Comparison of ENCODE assay signal across 18 mouse cellular contexts in genomic region chr5:102373972-102374755, GRCm38 (mm10).
DNase-seq lines count a peak whose midpoint lies in the region; ATAC-seq and TF ChIP-seq lines count a peak whose summit lies in the region.
"Had no signal": no experiment of that assay in that cellular context is flagged by ENCODE, and none has a peak within 500 bp of the region (broad histone marks: within the 10 kb centered on the region; RNA-seq: fewer than 3 reads in every experiment).

No protein-coding gene starts in this region.

- no peaks in the 10 kb centered on the region for H3K27me3 ChIP-seq in forebrain, embryonic 12.5 days
- H3K27me3 ChIP-seq in forebrain, embryonic 16.5 days (replicated peaks; ENCODE audit: control insufficient read depth, insufficient read depth, low read length): no peaks in the 10 kb centered on the region
- H3K27me3 ChIP-seq in CH12.LX (replicated peaks): no peaks in the 10 kb centered on the region
- H3K27me3 ChIP-seq in forebrain, embryonic 14.5 days (replicated peaks; ENCODE audit: control insufficient read depth, insufficient read depth, low read length): no peaks in the 10 kb centered on the region
- no peaks in the 10 kb centered on the region for H3K27me3 ChIP-seq in limb, embryonic 14.5 days (ENCODE audit: control insufficient read depth, insufficient read depth, low read length)
- H3K27me3 ChIP-seq: embryonic facial prominence, embryonic 15.5 days; heart, embryonic 12.5 days; lung, embryonic 15.5 days; megakaryocyte, embryonic 14.5 days had no signal

- H3K36me3 ChIP-seq in forebrain, embryonic 12.5 days (replicated peaks): no peaks in the 10 kb centered on the region
- no peaks in the 10 kb centered on the region for H3K36me3 ChIP-seq in forebrain, embryonic 16.5 days (ENCODE audit: control insufficient read depth, insufficient read depth)
- H3K36me3 ChIP-seq in CH12.LX (replicated peaks in 1 of 2; ENCODE audit: control insufficient read depth in 1 of 2, insufficient read depth in 1 of 2, low read length in 1 of 2): no peaks in the 10 kb centered on the region
- no peaks in the 10 kb centered on the region for H3K36me3 ChIP-seq in forebrain, embryonic 14.5 days (ENCODE audit: control insufficient read depth, insufficient read depth, low read length)
- H3K36me3 ChIP-seq in limb, embryonic 14.5 days (ENCODE audit: control insufficient read depth, insufficient read depth, low read length): no peaks in the 10 kb centered on the region
- H3K36me3 ChIP-seq: embryonic facial prominence, embryonic 15.5 days; G1E; heart, embryonic 12.5 days; lung, embryonic 15.5 days had no signal

- no peak for TF ChIP-seq EP300 in CH12.LX (IDR thresholded peaks at IDR 0.05; ENCODE audit: low read length)

- no peak for TF ChIP-seq CTCF in CH12.LX (conservative IDR thresholded peaks at IDR 0.05 in 1 of 2, IDR thresholded peaks at IDR 0.05 in 1 of 2; ENCODE audit: low read depth in 2 of 2, low read length in 2 of 2)

- no peak for TF ChIP-seq POLR2A in CH12.LX (IDR thresholded peaks at IDR 0.05; ENCODE audit: low read depth, low read length)
- no peak for TF ChIP-seq POLR2A in limb, embryonic 14.5 days (IDR thresholded peaks at IDR 0.05; ENCODE audit: borderline replicate concordance, extremely low read depth, insufficient read depth, insufficient read length)

- in situ Hi-C loops in CH12.LX (cut with MboI; ENCODE audit: low pct_ligation_motif_present, low pct_unique_long_range_greater_than_20kb, low sequenced_read_pairs): no loop called here

- H3K4me1 ChIP-seq in forebrain, embryonic 12.5 days: no peaks in the 10 kb centered on the region
- H3K4me1 ChIP-seq in forebrain, embryonic 16.5 days (replicated peaks; ENCODE audit: control insufficient read depth, insufficient read depth, low read length): 0 out of 2 replicates have a peak, but pooled peaks cover 2% of the 10 kb centered on the region
- peaks cover 0 to 5% of the 10 kb centered on the region in 2 experiments; a peak in 2 of 4 replicates for H3K4me1 ChIP-seq in CH12.LX (ENCODE audit: control insufficient read depth in 1 of 2, insufficient read depth in 2 of 2)
- H3K4me1 ChIP-seq in forebrain, embryonic 14.5 days (ENCODE audit: control insufficient read depth, insufficient read depth, low read length): no peaks in the 10 kb centered on the region
- 0 out of 2 replicates have a peak, but pooled peaks cover 3% of the 10 kb centered on the region for H3K4me1 ChIP-seq in limb, embryonic 14.5 days (ENCODE audit: control insufficient read depth, insufficient read depth, low read length)
- H3K4me1 ChIP-seq: embryonic facial prominence, embryonic 15.5 days; heart, embryonic 12.5 days; lung, embryonic 15.5 days; megakaryocyte, embryonic 14.5 days had no signal

- ATAC-seq in forebrain, embryonic 12.5 days (ENCODE audit: low FRiP score): peak; percentile 74
- no peak; the same call in none of the 2 replicates for ATAC-seq in forebrain, embryonic 16.5 days
- ATAC-seq in forebrain, embryonic 14.5 days: peak; percentile 57
- ATAC-seq in limb, embryonic 14.5 days (ENCODE audit: low FRiP score, low read depth): peak; percentile 15; the same call in 1 of the 2 replicates

- no peaks in the 10 kb centered on the region for H3K9me3 ChIP-seq in forebrain, embryonic 12.5 days
- H3K9me3 ChIP-seq in forebrain, embryonic 16.5 days (ENCODE audit: control insufficient read depth, low read length): no peaks in the 10 kb centered on the region
- no peaks in the 10 kb centered on the region for H3K9me3 ChIP-seq in CH12.LX (replicated peaks; ENCODE audit: low read length)
- no peaks in the 10 kb centered on the region for H3K9me3 ChIP-seq in forebrain, embryonic 14.5 days (replicated peaks; ENCODE audit: control insufficient read depth, low read length)
- H3K9me3 ChIP-seq in limb, embryonic 14.5 days (ENCODE audit: control insufficient read depth, low read length): no peaks in the 10 kb centered on the region
- H3K9me3 ChIP-seq: embryonic facial prominence, embryonic 15.5 days; heart, embryonic 12.5 days; lung, embryonic 15.5 days had no signal

- H3K4me3 ChIP-seq in forebrain, embryonic 12.5 days (replicated peaks): no peak overlapping the region
- H3K4me3 ChIP-seq in forebrain, embryonic 16.5 days (replicated peaks; ENCODE audit: low read length): no peak overlapping the region
- no peak overlapping the region for H3K4me3 ChIP-seq in CH12.LX (replicated peaks in 1 of 3; ENCODE audit: low read depth in 2 of 3, low read length in 2 of 3, poor library complexity in 1 of 3)
- no peak overlapping the region for H3K4me3 ChIP-seq in forebrain, embryonic 14.5 days (ENCODE audit: low read depth, low read length)
- no peak overlapping the region for H3K4me3 ChIP-seq in limb, embryonic 14.5 days (replicated peaks; ENCODE audit: low read length)
- H3K4me3 ChIP-seq: embryonic facial prominence, embryonic 15.5 days; heart, embryonic 12.5 days; lung, embryonic 15.5 days; megakaryocyte, embryonic 14.5 days had no signal

- 33% methylated on average over 11 of the region's 11 CpGs for WGBS in forebrain, embryonic 12.5 days
- WGBS in forebrain, embryonic 16.5 days: 22% methylated on average over 11 of the region's 11 CpGs
- 22% methylated on average over 11 of the region's 11 CpGs for WGBS in forebrain, embryonic 14.5 days
- WGBS in limb, embryonic 14.5 days: 16% methylated on average over 11 of the region's 11 CpGs

- H3K9ac ChIP-seq in forebrain, embryonic 12.5 days: no peak overlapping the region
- no peak overlapping the region for H3K9ac ChIP-seq in forebrain, embryonic 16.5 days (replicated peaks; ENCODE audit: low read depth, low read length)
- H3K9ac ChIP-seq in CH12.LX (ENCODE audit: insufficient read depth, low read depth): no peak overlapping the region
- no peak overlapping the region for H3K9ac ChIP-seq in forebrain, embryonic 14.5 days (ENCODE audit: low read length)
- H3K9ac ChIP-seq in limb, embryonic 14.5 days (ENCODE audit: low read depth, low read length, severe bottlenecking): no peak overlapping the region
- H3K9ac ChIP-seq: embryonic facial prominence, embryonic 15.5 days; heart, embryonic 12.5 days; lung, embryonic 15.5 days had no signal

- DNase-seq in CH12.LX (ENCODE audit: extremely low read depth): no peak
- DNase-seq in forebrain, embryonic 14.5 days (ENCODE audit: low spot score): peak; percentile 33
- DNase-seq in limb, embryonic 14.5 days (ENCODE audit: low spot score): no peak
- DNase-seq in adrenal gland, postnatal 4 days (ENCODE audit: low spot score in 2 of 2): no peak
- DNase-seq in adrenal gland, adult (ENCODE audit: inconsistent age in 2 of 2, low spot score in 1 of 2): no peak
- DNase-seq in cerebellum, adult 9-10 months: no peak
- DNase-seq: cerebellum, adult 8-10 months; layer of hippocampus, postnatal 36 days; liver; right cerebral cortex, postnatal 25 days had no signal

- dilution Hi-C loops in CH12.LX (cut with MboI; ENCODE audit: extremely low pct_ligation_motif_present, extremely low pct_unique_long_range_greater_than_20kb, low sequenced_read_pairs): no loop called here

- no peak overlapping the region for H3K4me2 ChIP-seq in forebrain, embryonic 12.5 days
- no peak overlapping the region for H3K4me2 ChIP-seq in forebrain, embryonic 16.5 days (ENCODE audit: low read length)
- H3K4me2 ChIP-seq in CH12.LX (ENCODE audit: insufficient read depth, low read depth, poor library complexity, severe bottlenecking): no peak overlapping the region
- no peak overlapping the region for H3K4me2 ChIP-seq in forebrain, embryonic 14.5 days (ENCODE audit: low read length)
- no peak overlapping the region for H3K4me2 ChIP-seq in limb, embryonic 14.5 days (replicated peaks; ENCODE audit: low read depth, low read length, severe bottlenecking)
- H3K4me2 ChIP-seq: heart, embryonic 12.5 days had no signal

- no peaks in the 10 kb centered on the region for H3K79me2 ChIP-seq in CH12.LX (replicated peaks; ENCODE audit: control insufficient read depth, extremely low read depth, insufficient read depth, poor library complexity, severe bottlenecking)

- H3K27ac ChIP-seq in forebrain, embryonic 12.5 days: no peak overlapping the region
- H3K27ac ChIP-seq in forebrain, embryonic 16.5 days (ENCODE audit: low read length): no peak overlapping the region
- no peak overlapping the region for H3K27ac ChIP-seq in CH12.LX (ENCODE audit: insufficient read depth, low read depth)
- H3K27ac ChIP-seq in forebrain, embryonic 14.5 days (ENCODE audit: low read depth, low read length): no peak overlapping the region
- no peak overlapping the region for H3K27ac ChIP-seq in limb, embryonic 14.5 days (replicated peaks; ENCODE audit: low read depth, low read length)
- H3K27ac ChIP-seq: embryonic facial prominence, embryonic 15.5 days; kidney, postnatal 0 days; lung, embryonic 15.5 days had no signal

- TF ChIP-seq RAD21 in CH12.LX (IDR thresholded peaks at IDR 0.05; ENCODE audit: low read depth, low read length): no peak

TF ChIP-seq in CH12.LX, 34 proteins besides CTCF, POLR2A, EP300 and RAD21:
- no peak for TF ChIP-seq HCFC1 (IDR thresholded peaks at IDR 0.05; ENCODE audit: low read depth, low read length)
- no peak for TF ChIP-seq JUN (IDR thresholded peaks at IDR 0.05; ENCODE audit: insufficient read depth, low read depth, low read length)
- TF ChIP-seq IRF4 (IDR thresholded peaks at IDR 0.05; ENCODE audit: low read depth, low read length): peak; percentile 2; the same call in 1 of the 2 replicates
TF ChIP-seq in CH12.LX: peak in this region for 1.
